Mouse (Mus musculus) frontal cortex, postnatal 36 days (tissue): ENCODE data around the gene Hhat.

Experiments
- DNase-seq, 2 experiments: peaks; one replicate each; pipeline ENCODE4 v3.0.0; 2022; ENCODE audit warnings: low spot score in 2 of 2

Gene Hhat

GRCm38 (mm10) chr1:192785046-192785961, 14.3 kb upstream of the Hhat start:
- no peak for DNase-seq

- DNase-seq: peak in 1 of 2 experiments; percentile 59
These were observed 13.4 kb upstream of the Hhat start for GRCm38 (mm10) chr1:192784374-192784773.

- no peak for DNase-seq
These were observed 10.2 kb upstream of the Hhat start for GRCm38 (mm10) chr1:192781256-192781655.

- no peak for DNase-seq
These were observed 8.0 kb upstream of the Hhat start for GRCm38 (mm10) chr1:192778869-192779514.

- no peak for DNase-seq
These were observed 7.2 kb upstream of the Hhat start for GRCm38 (mm10) chr1:192778206-192778605.

- peak; percentile 50 to 53 for DNase-seq
These were observed 911 bp downstream of the Hhat start for GRCm38 (mm10) chr1:192770130-192770494.

GRCm38 (mm10) chr1:192765531-192765930, 5.5 kb downstream of the Hhat start:
- no peak for DNase-seq

- no peak for DNase-seq
These were observed 6.5 kb downstream of the Hhat start for GRCm38 (mm10) chr1:192764547-192764946.

- no peak for DNase-seq
These were observed 7.8 kb downstream of the Hhat start for GRCm38 (mm10) chr1:192762946-192763933.

- no peak for DNase-seq
These were observed 14.3 kb downstream of the Hhat start for GRCm38 (mm10) chr1:192756674-192757073.

- no peak for DNase-seq
These were observed 15.1 kb downstream of the Hhat start for GRCm38 (mm10) chr1:192755685-192756606.

- DNase-seq: no peak
These were observed 15.8 kb downstream of the Hhat start for GRCm38 (mm10) chr1:192755246-192755645.

- DNase-seq: no peak
These were observed 16.8 kb downstream of the Hhat start for GRCm38 (mm10) chr1:192754268-192754667.

- DNase-seq: no peak
These were observed 18.1 kb downstream of the Hhat start for GRCm38 (mm10) chr1:192752659-192753601.

GRCm38 (mm10) chr1:192750042-192750437, 21.0 kb downstream of the Hhat start:
- no peak for DNase-seq

- no peak for DNase-seq
These were observed 21.6 kb downstream of the Hhat start for GRCm38 (mm10) chr1:192749270-192750041.

GRCm38 (mm10) chr1:192746201-192746600, 24.8 kb downstream of the Hhat start:
- DNase-seq: no peak

- peak in 1 of 2 experiments; percentile 30 for DNase-seq
These were observed 25.6 kb downstream of the Hhat start for GRCm38 (mm10) chr1:192745240-192746101.
